Mouse (Mus musculus) liver (tissue): Measurements from ENCODE around the gene Hacl1.

Experiments used
- DNase-seq: peaks from one replicate; pipeline ENCODE4 v3.0.0-alpha.2; 2020; ENCODE audit warnings: mixed read lengths

Hacl1 gene

DNA sequence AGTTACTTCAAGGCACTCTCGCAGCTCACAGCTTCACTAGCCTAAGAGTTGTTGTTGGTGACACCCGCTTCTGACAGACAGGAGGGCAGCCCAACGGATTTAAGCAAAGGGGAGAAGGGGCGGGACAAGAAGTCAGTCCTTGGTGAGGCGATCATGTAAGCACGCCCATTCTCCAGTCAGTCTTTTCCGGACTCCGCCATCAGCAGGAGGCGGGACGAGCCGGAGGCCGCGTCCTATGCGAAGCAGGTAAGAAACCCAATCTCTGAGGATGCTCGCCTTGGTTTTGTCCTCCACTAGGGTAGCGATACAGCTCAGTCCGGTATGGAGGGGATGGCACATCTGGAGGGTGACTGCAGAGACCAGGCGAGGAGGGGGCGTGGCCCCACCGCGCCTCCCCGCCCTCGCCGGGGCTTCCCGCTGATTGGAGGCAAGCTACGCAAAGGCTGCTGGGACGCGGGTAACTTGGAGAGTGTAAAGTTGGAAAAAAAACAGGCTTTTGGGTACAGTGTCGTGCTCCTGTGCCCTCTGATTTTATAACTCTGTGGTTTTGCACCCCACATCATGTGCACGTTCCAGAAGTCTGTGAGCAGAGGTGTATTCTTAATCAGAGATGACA, at the start of gene Hacl1, which contains the start of gene Btd:
Hacl1 (minus strand) TSS at position 397 of the 616 bp plus-strand sequence.
Btd (plus strand) TSS at position 139 of the 616 bp plus-strand sequence.
- DNase-seq: peak; percentile 91

DNA sequence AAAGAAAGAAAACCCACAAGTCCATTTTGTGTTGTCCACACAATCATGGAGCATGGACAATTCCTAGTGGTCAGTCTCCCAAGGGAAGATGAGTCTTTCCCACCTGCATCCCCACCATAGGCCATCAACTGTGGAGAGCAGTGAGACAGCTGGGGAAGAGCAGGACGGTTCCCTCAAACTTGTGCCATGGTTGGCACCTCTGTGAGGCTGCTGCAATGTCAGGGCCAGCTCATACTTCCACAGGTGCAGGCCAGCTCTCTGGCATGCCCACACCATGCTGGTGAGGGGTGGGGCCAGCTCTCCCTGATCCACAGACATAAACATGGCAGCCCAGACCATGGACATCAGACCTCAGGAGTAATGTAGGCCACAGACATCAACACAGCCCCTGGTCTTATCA, 45.1 kb upstream of the Hacl1 start:
- no peak for DNase-seq

DNA sequence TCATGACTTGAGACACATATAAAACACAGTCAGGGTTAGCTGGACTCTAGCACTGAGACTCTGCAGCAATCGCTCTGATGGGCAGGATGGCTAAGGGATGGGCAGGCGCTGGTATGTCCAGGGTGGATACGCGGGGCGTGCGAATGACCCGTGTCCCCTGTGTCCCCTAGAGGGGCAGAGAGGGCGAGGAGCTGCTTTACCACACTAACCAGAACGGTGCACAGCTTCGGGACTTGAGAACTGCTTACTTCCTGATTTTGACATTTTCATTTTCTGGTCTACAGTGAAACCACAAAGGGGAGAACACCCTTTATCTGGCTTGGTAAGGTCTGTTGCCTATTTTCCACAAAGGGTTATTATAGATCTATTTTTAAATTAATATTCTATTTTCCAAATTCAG, 44.6 kb upstream of the Hacl1 start:
- no peak for DNase-seq

DNA sequence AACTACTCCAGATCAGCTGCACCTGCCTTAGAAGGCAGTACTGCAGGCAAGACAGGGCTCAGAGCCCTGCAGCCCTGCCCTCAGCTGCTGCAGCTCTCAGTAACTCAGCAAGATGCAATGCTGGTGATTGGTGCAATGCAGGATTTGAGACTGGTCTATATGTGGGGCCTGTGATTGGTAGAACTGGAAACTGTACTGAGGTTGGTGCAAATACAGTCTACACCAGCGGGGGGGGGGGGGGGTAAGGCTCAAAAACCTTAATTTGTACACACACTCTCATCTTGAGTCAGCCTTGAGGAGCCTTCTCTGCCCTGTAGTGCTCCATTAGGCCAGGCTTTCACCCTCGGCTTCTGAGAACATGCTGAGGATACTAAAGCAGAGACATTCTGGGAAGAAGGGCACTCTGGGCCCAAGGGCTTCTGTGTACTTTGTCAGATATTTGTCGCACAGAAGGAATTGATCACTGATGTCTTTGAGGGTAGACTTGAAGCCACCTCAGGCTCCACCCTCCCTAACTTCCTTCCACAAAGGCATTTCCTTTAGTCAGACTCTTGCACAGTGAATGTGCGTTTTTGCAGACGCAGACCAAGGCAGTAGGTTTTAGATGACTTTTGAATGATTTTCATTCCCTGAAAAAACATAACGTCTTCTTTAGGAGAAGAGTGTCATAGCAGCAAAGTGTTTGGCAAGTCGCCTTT, 43.4 kb upstream of the Hacl1 start:
- DNase-seq: no peak

DNA sequence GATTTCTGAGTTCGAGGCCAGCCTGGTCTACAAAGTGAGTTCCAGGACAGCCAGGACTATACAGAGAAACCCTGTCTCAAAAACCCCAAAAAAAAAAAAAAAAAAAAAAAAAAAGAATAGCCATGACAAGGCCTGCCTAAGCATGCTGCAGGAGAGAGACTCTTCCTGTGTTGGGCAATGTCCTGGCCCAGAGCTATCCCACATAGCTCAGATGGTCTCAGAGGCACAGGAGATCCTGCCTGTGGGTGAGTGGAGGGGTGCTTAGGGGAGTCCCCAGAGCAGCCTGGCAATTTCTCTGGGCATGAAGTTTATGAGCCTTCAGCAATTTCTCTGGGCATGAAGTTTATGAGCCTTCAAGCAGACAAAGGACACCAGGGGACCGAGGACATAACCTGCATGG, 42.5 kb upstream of the Hacl1 start:
- no peak for DNase-seq

DNA sequence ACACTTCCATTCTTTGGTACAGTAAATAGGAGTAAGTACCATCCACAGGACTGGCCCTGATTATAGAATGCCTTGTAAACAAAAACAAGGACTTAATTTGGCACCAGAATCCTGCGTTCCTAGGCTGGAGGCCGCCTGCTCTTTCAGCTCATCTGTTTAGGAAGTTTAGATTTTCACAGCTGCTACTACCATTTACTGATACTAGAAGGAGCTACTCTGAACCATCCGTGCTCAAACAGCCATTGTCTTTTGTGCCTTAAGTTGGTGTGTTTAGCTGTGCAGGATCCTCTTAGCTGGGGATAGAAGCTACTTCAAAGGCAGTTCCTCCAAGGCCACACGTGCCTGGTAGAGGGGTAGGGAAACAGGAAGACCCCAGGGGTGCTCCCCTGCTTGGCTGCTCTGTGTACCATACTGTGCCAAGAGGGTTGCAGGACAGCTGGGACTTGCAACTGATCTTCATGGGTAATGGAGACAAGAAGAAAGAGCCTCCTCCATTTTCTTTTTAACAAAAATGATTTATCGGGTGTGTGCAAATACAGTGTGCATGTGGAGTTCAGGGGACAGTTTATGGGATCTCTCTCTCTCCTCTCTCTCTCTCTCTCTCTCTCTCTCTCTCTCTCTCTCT, 41.0 kb upstream of the Hacl1 start:
- no peak for DNase-seq

DNA sequence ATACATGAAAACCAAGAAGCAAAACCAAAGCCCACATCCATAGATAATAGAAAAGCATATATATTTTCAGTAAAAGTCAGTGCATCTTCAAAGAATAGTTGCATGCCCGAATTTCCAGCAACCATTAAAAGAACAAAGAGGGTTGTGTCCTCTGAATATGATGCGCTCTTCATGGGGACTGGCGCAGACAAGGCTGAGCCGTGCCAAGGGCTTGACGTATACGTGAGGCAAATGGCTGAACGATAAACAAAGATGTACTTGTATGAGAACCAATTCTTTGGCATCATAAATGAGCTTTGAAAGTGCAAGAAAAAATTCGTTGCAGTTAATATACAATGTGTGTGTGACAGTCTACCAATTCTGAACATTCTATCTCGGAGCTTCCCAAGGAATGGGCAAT, 40.2 kb upstream of the Hacl1 start:
- DNase-seq: no peak

DNA sequence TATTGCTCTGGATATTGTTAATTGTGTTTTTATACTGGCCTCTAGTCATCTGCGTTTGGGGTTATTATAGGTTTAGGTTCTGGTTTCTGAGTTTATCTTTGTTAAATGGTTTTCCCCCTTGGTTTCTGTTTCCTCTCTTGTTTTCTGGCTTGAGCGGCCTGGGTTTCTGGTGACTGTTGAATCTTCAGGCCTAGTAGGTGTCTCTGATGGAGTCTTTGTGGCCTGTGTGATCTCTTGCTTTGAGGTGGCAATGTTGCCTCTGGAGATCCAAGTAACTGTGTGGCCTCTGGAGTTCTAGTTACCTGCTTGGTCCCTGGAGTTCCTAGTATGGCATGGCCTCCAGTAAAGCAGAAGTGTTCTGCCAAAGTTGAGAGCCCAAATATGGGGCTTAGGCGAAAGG, 39.6 kb upstream of the Hacl1 start:
- no peak for DNase-seq

DNA sequence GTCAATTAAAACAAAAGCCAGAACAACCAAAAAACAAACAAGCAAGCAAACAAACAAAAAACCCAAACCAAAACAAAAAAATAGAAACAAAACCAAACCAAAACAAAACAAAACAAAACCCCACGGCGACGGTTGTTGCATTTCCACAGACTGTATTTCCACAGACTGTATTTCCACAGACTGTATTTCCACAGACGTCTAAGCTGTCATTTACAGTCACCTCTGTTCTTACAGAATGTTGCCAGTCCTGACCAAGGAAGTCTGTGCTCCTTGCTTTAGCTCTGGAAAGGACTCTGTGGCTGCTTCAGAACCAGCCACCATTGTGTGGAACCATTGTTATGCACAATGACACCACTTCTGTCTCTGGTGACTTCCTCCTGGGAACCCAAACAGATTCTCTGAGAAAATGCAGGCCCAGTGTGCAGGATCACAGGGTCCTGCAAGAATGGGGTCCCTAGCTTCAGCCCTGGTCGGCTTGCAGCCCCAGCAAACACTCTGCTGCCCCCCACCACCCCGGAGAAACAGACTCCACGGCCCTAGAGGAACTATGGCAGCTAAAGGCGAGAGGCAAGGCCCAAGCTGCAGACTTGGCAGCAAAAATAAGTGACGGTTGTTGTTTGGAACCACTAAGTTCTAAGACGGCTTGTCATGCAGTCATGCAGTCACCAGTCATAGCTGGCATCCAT, 30.7 kb upstream of the Hacl1 start:
- peak; percentile 1 for DNase-seq

DNA sequence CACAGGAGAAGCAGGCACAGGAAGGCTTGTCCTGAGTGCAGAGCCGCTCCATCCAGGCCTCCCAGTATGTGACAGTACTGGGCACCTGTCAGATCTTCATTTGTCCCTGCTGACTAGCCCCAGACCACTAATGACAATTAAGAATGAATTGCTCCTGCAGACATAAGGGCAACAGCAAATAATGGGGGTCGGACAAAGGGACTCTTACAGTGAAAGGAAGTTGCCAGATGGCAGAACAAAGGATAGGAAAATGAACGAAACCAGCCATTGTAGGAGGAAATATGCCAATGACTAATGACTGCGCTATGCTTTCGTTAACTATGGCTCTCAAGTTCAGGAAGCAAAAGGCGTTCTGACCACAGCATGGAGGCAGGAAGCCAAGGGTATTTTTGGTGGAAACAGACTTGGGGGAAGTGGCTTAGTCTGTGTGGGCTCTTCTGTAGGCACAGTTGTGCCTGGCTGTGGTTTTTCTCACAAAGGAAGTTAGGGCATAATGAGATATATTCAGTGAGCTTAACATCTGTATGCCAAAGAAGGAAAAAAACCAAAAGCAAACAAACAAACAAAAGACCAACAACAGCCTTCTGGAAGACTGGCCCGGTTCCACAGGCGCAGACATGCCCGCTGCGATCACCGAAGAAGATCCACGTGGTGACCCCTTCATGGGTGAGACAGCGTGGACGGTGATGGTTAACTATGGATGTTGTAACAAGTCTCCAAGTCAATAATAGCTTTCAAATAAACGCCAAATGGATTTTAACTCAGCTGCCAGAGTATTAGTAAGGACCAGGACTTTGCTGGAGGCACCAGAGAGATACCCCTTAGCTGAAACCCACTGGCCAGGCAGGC, 28.8 kb upstream of the Hacl1 start:
- DNase-seq: peak; percentile 19

DNA sequence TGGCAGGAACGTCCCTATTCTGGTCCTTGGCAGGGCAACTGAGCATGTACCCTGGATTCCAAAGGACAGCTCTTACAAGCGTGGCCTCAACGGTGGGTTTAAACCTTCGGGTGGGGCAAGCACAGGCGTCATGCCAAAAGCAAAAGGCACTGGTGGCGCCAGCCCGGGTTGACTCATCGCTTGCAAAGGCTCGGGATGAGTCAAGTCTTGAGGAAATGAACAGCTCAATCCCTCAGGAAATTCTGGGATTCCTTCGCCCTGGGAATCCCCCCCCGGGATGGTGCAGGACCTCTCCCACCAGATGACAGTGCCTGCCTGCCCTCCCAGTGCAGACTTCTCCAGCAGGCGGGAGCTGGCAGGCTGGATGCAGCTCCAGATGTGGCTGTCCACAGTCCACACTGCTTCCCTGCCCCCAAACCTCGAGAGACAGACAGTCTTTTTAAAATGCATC, 28.1 kb upstream of the Hacl1 start:
- DNase-seq: no peak

DNA sequence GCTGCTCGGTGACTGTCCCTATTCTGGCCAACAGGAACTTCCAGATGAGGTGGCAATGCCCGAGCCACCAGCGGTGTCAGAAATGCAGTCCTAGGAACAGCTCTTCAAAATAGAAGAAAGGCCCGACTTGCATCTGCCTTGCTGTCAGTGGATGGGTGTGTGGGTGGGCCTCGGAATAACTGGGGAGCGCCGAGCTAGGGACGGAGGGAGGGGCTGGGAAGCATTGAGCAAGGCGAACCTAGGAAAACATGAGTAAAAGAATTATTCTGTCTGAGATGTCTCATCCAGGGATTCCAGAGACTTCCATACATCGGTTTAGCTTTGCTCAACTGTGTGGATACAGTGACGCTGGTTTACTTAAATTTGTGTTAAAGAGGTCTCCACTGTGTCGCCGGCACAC, 27.2 kb upstream of the Hacl1 start:
- DNase-seq: no peak

DNA sequence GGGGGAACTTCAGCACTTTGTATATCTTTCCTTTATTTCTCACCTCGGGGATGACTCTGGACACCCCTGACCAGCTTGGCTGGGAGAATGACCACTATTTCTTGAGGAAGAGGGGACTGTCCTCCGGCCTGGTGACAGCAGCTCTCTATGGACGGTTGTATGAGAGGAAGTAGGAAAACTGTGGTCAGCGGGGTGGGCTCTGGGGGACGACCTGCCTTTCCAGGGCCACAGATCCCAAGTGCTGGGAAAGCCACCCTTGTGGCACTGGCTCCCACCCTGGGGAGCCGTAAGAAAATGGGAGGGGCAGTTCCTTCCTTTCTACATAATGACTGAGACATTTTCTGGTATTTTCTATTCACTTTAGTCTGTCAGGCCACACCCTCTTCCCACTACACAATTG, 26.7 kb upstream of the Hacl1 start:
- no peak for DNase-seq

DNA sequence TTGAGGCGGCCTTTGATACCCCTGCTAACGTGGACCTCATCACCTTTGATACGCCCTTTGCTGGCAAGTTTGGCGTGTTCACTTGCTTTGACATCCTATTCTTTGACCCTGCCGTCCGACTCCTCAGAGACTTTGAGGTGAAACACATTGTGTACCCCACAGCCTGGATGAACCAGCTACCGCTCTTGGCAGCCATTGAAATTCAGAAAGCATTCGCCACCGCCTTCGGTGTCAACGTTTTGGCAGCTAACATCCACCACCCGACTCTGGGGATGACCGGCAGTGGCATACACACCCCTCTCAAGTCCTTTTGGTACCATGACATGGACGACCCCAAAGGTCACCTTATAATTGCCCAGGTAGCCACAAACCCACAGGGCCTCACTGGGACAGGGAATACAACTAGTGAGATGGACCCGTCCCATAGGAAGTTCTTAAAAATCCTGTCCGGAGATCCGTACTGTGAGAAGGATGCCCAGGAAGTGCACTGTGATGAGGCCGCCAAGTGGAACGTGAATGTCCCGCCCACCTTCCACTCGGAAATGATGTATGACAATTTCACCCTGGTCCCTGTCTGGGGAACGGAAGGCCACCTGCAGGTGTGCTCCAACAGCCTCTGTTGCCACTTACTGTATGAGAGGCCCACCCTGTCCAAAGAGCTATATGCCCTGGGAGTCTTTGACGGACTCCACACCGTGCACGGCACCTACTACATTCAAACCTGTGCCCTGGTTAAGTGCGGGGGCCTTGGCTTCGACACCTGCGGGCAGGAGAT, 26.0 kb upstream of the Hacl1 start:
- DNase-seq: no peak

DNA sequence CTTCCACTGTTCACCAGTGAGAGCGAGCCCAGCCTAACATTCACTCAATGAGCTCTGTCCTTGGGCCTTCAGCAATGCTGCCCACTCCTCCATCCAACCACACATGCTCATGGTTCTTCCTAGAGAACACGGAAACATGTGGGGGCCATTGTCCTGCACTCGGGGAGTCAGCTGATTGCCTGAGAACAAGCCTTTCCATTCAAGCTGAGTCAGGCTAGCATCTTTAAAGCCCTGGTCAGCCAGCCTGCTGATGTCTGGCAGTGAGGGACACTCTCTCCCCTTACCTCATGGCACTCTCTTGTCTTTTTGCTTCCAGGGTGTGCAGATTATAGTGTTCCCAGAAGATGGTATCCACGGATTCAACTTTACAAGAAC, 24.5 kb upstream of the Hacl1 start:
- DNase-seq: no peak

DNA sequence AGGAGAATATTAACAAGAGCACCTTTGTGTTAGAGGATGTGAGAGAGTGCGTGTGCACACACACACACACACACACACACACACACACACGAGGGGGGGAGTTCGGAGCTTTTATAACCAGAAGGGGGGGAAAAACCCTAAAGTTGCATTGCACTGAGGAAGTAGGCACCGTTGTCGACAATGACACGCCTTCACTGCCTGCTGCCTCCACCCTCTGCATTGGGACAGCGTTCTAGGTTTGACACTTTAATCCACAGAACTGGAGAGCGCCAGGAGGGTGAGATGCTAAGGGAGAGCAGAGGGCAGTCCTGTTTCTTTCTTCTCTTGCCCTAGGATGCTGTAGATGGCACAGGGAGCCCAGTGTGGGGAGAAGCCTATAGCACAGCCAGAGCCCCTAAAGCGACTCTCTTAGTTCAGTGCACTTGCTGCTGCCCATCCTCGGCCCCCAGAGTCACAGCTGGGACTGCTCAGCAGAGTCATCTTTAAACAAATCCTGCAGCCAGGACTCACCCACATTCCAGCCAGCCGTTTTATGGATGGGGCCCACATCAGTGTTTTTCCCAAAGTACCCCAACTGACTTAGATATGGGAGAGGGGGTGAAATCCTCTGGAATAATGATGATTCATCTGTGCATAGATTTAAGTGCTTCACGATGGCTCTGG, 23.9 kb upstream of the Hacl1 start:
- no peak for DNase-seq

DNA sequence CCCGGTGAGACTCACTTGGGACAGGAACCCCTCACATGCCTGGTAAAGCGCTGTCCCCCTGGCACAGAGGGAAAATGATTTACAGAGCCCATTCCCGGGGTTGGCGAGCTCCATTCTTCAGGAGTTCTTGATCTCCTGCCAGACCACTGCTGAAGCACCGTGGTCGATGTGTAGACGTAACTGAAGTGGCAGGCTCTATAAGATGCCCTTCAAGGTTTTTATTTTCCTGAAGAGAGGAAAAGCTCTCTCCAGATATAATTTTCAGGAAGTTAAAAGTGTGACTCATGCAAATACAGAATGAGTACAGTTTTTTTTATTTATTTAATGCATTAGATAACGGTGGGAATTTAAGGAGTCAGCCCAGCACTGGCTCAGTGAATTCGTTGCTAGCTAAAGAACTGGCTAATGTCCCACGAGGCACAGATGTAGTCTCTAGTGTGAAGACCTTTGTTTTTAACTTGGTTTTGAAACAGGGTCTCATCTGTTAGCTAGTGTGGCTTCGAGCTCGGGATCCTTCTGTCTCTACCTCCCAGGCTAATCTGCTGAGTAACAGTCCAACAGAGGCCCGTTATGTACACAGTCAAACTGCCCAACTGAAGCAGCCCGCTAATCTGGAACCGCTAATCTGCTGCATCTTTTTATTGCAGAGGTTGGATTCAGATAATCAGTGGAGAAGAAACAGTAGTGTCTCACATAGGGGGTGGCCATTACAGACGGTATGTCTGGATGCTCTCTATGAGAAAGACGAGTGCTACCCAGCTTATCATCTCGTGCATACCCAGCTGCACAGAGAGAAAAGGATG, 23.2 kb upstream of the Hacl1 start:
- no peak for DNase-seq

DNA sequence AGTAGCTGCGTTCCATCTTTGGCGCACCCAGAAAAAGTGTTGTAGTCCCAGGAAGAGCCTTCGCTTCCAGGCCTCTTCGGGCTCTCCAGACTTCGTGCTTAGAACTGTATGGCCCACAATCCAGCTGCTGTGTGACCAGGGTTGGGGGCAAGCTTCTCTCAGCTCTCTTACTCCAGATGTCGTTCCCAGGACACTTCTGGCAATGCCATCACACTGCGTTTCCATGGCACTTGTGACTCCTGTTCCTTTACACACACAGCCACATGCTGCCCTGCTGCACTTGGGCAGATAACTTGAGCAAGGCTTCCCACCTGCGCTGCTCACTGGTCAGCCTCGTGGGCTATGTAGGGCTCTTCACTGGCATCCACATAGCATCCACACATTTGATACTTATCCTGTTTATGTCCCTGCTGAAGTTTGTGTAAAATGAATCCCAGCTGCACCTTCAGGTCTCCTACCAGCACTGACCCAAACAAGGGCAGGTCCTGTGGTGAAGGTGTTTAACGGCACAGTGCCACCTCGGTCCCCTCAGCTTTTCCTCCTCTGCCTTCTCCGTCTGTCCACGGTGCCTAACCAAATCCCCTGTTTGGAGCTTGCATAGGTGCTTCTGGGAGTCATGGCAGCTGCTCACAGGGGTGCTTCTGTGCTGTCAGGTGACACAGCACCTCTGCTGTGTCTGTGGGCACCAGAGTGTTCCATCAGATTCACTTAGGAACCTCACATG, 22.5 kb upstream of the Hacl1 start:
- peak; percentile 1 for DNase-seq

DNA sequence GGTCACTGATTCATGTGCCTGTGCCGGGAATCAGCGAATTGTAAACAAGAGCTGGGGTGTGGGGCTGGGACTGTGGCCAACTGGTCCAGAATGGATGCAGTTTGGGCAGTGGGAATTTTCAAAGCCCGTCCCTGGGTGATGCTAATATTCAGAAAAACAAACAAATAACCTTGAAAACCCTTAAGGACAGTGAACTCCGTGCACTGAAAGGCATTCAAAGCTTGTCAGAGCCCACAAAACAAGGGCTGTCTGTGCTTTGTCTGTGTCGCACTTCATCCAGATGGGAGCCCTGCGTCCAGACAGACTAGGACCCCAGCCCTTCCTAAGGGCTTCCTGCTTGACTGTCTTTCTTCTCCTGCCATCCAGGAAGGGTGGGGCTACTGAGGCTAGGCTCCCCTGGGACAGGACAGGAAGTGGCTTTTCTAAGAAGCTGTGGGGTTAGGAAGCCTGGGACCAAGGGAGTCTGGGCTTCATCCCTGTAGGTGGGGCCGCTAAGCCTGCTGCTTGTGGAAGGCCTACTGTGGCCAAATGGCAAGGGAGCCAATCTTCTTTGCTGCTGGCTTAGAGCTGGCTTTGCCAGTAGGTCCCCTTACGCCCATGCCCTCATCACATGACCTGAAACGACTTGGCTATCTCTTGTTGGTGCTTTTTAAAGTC, 21.6 kb upstream of the Hacl1 start:
- DNase-seq: peak; percentile 24
